Mouse (Mus musculus): ENCODE data around the gene Pxmp4.

Gene Pxmp4

DNA sequence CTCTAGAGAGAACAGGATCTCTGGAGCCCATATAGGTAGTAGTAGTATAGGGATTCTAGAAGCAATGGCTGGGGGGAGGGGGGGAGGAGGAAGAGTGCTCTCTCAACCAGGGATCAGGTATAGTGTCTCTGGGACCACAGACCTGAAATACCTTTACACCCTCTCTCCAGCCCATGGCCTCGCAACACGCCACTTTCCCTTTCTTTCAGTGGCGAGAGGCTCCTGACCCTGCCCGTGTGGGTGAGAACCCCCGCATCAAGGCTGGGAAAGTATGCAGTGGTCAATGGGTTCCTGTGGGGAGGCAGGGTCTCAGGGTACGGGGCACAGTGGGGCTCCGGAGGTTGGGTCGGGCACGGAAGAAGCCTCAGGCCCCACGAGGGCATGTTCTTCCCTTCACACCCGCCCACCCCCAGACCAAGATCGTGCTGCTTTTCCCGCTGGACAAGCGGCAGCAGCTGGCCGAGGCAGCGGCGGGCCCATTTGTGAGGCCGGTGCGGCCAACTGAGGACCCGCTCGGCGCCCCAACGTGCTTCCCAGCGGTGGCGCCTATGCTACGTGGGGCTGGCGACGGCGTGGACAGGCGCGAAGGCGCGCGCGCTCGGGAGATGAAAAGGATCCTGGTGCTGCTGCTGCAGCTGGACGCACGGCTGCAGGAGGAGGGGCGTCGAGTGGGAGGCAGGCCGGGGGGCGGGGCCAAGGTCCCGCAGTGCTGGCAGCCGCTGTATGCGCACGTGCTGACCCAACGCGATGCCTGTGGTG, 54.2 kb downstream of the Pxmp4 start:
- DNase-seq (ENCODE audit: extremely low read depth, low read depth, low spot score): no peak

DNA sequence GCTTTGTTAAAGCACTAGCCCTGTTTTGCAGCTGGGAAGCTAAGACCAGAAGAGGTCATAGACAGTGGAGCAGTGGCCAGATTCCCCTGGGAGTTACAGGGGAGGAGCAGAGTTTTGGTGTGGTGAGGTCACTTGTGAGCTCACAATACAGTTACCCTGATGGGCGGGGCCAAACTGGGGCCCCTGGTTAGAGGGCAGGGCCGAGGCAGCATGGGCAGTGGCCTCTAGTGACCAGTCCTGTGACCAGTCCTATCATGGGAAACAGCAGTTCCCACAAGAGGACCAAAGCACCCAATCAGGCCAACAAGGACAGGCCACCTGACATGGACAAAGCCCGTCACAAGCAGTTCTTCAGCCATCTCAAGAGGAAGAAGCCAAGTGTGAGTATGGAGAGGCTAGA, 54.8 kb downstream of the Pxmp4 start:
- no peak for DNase-seq (ENCODE audit: extremely low read depth, low read depth, low spot score)

DNA sequence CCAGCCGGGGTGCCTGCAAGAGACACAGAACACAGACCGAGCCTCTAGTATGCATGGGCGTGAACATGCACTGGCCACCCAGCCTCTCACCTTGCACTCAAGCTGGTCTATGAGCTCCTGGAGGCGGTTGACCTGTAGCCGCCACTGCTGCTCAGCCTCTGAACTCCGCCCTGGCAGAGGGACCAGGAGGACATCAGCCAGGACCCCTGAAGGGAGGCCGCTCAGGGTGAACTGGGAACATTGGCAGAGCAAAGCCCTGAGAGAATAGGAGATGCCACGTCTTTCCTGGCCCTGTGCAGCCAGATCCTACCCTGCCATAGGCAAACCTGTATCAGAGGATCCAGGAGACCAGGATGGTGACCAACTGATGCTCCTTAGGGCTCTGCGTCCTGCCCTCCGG, 56.8 kb downstream of the Pxmp4 start, which contains the start of gene 1700003F12Rik:
TSS of gene 1700003F12Rik (plus strand) at position 375 of the 400 bp plus-strand sequence.
- DNase-seq (ENCODE audit: extremely low read depth, low read depth, low spot score): no peak

DNA sequence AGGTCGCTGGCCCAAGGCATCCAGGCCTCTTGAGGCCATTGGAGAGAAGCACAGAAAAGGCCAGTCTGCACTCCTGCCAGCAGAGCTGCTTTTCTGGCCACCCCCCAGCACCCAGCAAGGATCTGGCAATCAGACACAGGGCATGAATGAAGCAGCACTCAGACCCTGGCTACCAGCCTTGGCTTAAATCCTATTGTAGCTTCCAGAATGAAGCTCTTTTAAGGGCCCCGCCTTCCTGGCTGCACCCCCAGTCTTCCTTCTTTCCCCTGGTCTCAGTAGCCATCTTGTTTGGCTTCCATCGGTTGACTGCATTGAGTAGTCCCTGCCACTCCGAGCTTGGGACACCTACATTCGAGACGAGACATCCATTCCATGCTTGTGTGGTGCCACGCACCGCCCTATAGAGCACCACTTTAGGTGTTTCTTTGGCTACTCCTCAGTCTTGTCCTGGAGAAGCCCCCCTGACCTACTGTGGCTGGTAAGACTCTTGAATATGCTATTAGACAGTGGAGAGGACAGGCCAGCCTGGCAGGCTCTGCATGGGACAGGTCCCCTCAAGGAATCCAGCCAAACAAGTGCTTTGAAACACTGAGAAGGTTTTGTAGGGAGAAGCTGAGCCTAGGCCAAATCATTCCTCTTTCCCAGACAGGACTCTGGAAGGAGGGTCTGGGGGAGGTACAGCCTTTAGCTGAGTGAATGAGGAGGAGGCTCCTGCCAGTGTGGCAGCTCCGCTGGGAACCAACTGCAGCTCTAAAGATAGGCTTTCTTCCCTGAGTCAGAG, 59.8 kb downstream of the Pxmp4 start:
- DNase-seq (ENCODE audit: extremely low read depth, low read depth, low spot score): no peak

DNA sequence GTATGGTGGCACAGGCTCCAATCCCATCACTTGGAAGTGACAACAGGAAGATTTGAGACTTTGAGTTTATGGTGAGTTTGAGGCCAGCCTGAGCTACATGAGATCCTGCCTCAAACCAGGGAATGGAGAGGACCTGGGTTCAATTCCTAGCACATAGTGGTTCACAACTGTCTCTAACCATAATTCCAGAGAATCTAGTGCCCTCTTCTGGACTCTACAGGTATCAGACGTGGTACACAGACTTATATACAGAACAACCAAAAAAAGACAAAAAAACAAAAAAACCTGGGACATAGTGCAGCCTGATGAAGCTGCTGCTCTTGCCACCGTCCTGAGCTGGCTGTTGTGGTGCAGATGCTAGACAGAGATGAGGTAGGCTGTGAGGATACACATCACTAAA, 61.9 kb downstream of the Pxmp4 start:
- DNase-seq (ENCODE audit: extremely low read depth, low read depth, low spot score): no peak

DNA sequence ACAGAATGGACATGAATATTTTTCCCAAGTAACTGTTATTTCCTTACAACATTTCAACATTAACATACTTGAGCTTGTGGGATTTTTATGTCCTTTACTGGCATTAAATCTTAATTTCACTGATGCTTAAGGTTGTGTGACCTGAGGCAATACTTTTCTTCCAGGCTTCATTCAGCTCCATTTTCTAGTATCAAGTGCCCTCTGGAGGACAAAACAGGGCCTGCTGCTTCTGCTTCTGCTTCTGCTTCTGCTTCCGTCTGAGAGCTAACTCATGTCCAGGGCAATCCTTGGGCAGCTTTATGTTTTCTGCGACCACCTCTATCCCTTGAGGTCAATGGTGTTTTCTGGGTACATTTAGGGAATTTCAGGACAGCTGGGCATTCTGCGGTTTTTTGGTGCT, 63.8 kb downstream of the Pxmp4 start:
- no peak for DNase-seq (ENCODE audit: extremely low read depth, low read depth, low spot score)

DNA sequence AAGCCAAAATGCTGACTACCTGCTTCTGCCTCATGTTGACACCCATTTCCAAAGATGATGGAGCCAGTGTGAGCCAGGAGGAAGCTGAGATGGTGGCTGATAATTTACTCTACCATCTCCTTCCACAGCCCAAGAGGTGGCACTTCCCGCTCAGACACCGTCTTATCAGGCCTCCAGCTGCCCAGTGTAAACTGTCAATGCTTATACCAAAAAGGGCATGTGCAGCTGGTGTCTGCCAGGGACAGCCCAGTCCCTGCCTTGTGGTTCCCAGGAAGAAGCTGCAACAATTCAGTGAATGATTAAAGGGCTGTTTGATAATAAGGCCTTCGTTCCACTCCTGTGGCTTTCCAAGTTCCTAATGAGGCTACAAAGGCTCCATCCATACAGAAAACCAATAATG, 64.8 kb downstream of the Pxmp4 start:
- DNase-seq (ENCODE audit: extremely low read depth, low read depth, low spot score): no peak

DNA sequence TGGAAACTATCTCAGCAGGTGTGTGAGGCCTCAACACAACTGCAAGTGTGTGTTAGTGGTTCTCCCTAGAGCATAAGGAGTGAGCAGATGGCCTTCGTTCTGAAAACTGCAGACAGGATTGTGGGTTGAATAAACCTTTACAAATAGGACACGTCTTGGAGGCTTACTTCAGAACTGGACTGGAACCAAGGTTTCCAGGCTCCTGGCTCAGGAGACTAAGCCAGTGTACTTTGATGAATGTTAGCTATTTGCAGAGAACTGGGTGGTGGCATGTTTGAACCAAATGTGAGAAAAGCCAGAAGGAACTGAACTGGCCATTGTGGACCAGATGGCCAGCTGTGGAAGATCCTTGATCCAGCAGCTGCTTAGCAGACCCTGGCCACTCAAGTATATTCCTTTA, 65.2 kb downstream of the Pxmp4 start:
- no peak for DNase-seq (ENCODE audit: extremely low read depth, low read depth, low spot score)
